Mouse (Mus musculus) hindbrain, embryonic 13.5 days (tissue): Measurements from ENCODE around the gene Zbtb20. TPM values are rescaled to one million over a fixed set of nuclear protein-coding genes. Genes with fewer than 3 reads are reported as not detected.

Experiments
- ATAC-seq: fragments of 200-750 bp; cut with Nextera tagmentation; 2 replicates; pipeline ENCODE4 v1.8.0; 2017; ENCODE audit warnings: moderate TSS enrichment; ENCODE audit not compliant: low FRiP score
- H3K27ac ChIP-seq: fragments of 300-500 bp; sonication (generic); 2 replicates; pipeline ENCODE4 v1.5.1; 2015; ENCODE audit warnings: inconsistent platforms, mild to moderate bottlenecking, moderate library complexity
- H3K27me3 ChIP-seq: fragments of 300-500 bp; sonication (generic); 2 replicates; pipeline ENCODE4 v1.6.1; 2015; ENCODE audit warnings: mild to moderate bottlenecking, inconsistent platforms
- H3K36me3 ChIP-seq: fragments of 300-500 bp; sonication (generic); 2 replicates; pipeline ENCODE4 v1.6.1; 2015; ENCODE audit warnings: mild to moderate bottlenecking, inconsistent platforms
- H3K4me1 ChIP-seq: fragments of 300-500 bp; sonication (generic); replicated peaks from 2 replicates; pipeline ENCODE4 v1.6.1; 2015; ENCODE audit warnings: inconsistent platforms
- H3K4me2 ChIP-seq: fragments of 300-500 bp; sonication (generic); 2 replicates; pipeline ENCODE4 v1.6.1; 2015; ENCODE audit warnings: inconsistent platforms, mild to moderate bottlenecking, moderate library complexity
- H3K4me3 ChIP-seq: fragments of 300-500 bp; sonication (generic); 2 replicates; pipeline ENCODE4 v1.5.1; 2015; ENCODE audit warnings: mild to moderate bottlenecking, inconsistent platforms
- H3K9ac ChIP-seq: fragments of 300-500 bp; sonication (generic); 2 replicates; pipeline ENCODE4 v1.6.1; 2015; ENCODE audit warnings: mild to moderate bottlenecking, inconsistent platforms
- H3K9me3 ChIP-seq: fragments of 300-500 bp; sonication (generic); 2 replicates; pipeline ENCODE4 v1.6.1; 2016; ENCODE audit warnings: inconsistent platforms
- WGBS: fragments of 180-500 bp; shearing (Covaris S2); methylation state at CpG from one replicate; pipeline ENCODE4 v1.1.7; 2015; 5-methylcytosine and 5-hydroxymethylcytosine counted together
- polyA plus RNA-seq: library from polyadenylated mRNA; unstranded; fragments of >200 nt; fragmentation: Nextera tagmentation; extraction: Ambion mirVana; gene quantifications from 2 replicates; pipeline ENCODE4 v1.2.1, GENCODE M21; 2015

Zbtb20 gene
- polyA plus RNA-seq, 1 experiment from 2014 or later, result 65.7 TPM

DNA sequence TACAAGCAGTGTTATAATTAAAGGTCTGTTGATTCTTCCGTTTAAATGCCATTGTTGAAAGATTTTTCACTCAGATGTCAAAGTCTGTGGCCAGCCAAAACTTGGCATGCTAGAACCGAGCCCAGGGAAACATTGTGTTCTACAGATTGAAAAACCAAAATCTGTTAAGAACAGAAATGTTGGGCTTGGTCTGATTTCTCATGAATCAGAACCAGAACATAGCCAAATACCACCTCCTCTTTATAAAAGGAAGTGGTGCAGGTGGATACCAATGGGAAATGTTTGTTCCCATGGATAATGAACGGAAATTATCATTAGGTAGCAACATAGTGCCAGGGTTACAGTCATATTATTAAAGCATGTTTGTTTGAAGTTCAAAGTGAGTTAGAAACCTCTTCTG, 613.7 kb downstream of the Zbtb20 start:
- Histone ChIP-seq H3K4me3 (no peak overlapping the region), H3K27me3 (no peaks in the 10 kb centered on the region), H3K27ac (no peak overlapping the region), H3K9me3 (no peaks in the 10 kb centered on the region), H3K36me3 (no peaks in the 10 kb centered on the region), H3K4me2 (no peak overlapping the region), H3K4me1 (no peaks in the 10 kb centered on the region), H3K9ac (no peak overlapping the region)
- WGBS, result 85% methylated on average over 3 of the region's 3 CpGs
- no peak for ATAC-seq

GRCm38 (mm10) chr16:43489984-43490383, 614.3 kb downstream of the Zbtb20 start:
- H3K9me3 ChIP-seq, result no peaks in the 10 kb centered on the region
- no peak overlapping the region for H3K4me2 ChIP-seq
- H3K4me3 ChIP-seq, result no peak overlapping the region
- no peak overlapping the region for H3K9ac ChIP-seq
- no peak overlapping the region for H3K27ac ChIP-seq
- H3K27me3 ChIP-seq, result no peaks in the 10 kb centered on the region
- H3K4me1 ChIP-seq, result no peaks in the 10 kb centered on the region
- no peaks in the 10 kb centered on the region for H3K36me3 ChIP-seq
- ATAC-seq, result no peak
- WGBS, result 94% methylated on average over 12 of the region's 12 CpGs

- no peaks in the 10 kb centered on the region for H3K36me3 ChIP-seq
- no peak overlapping the region for H3K27ac ChIP-seq
- no peaks in the 10 kb centered on the region for H3K4me1 ChIP-seq
- 82% methylated on average over 1 of the region's 1 CpGs for WGBS
- no peak overlapping the region for H3K9ac ChIP-seq
- no peaks in the 10 kb centered on the region for H3K9me3 ChIP-seq
- ATAC-seq, result no peak
- H3K4me3 ChIP-seq, result no peak overlapping the region
- H3K4me2 ChIP-seq, result no peak overlapping the region
- no peaks in the 10 kb centered on the region for H3K27me3 ChIP-seq
Measured at GRCm38 (mm10) chr16:43492863-43493262, 617.2 kb downstream of the Zbtb20 start.

DNA sequence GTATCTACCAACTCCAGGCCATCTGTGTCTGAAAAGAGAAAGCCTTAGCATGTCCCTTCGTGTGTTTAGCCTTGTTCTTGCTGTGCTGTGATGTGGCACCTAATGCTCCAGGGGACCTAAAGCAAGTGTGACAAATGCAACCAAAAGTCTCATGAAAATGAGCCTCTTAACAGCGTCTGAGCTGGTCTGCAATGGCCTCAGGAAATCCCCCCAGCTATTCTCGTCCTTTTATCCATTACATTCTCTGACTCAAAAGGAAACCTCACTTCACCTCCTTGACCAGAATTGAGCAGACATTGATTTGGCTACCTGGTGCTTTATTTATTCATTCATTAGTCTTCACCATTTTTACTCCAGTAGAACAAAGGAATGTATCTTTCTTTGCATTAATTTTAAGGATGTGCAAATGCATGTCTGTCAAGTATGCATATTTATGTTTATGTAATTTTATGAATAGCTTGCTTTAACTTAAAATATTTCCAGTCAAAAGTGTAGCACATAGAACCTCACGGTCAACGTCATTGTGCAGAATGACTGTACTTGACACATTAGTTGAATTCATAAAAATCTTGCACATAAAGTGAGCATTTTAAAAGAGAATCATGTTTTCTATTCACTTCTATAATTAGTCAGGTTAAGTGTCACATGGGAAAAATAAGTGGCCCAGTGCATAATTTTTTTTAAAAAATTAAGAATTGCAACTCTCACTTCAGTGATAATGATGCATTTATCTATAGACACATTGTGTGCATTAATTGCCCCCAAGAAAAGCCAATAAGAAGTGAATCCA, 618.1 kb downstream of the Zbtb20 start:
- no peaks in the 10 kb centered on the region for H3K9me3 ChIP-seq
- whole genome bisulfite sequencing, result 54% methylated on average over 5 of the region's 5 CpGs
- H3K4me3 ChIP-seq, result no peak overlapping the region
- H3K9ac ChIP-seq, result no peak overlapping the region
- no peaks in the 10 kb centered on the region for H3K27me3 ChIP-seq
- no peaks in the 10 kb centered on the region for H3K4me1 ChIP-seq
- no peak for ATAC-seq
- no peak overlapping the region for H3K27ac ChIP-seq
- no peak overlapping the region for H3K4me2 ChIP-seq
- no peaks in the 10 kb centered on the region for H3K36me3 ChIP-seq

DNA sequence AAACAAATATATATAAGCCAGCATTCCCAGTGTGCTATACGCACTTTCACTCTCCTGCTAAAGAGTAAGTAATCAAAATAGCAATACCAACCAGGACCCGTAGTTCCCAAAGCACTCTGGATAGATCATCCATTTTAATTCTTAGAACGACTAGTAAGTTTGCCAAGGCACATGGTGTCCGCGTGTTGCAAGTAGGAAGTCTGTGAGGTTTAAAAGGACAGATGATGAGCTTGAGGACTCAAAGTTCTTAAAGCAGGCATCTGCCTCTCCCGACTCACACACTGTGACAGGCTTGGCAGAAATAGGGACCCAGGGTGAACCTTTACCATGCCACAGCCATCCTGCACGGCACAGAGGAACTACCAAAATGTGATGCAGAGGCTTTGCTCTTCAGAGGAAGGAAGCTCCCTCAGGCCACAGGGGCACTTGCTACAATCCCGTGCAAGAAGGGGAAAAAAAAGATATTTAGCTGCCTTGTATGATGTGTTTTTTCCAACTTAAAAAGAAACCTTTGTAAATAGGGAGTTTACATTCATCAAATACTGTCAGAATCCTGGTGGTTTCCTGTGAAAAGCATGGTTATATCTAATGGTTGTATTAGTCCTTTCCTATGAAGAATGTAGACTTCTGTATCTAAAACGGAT, 619.6 kb downstream of the Zbtb20 start:
- Histone ChIP-seq H3K9ac (no peak overlapping the region), H3K36me3 (no peaks in the 10 kb centered on the region), H3K27ac (no peak overlapping the region), H3K9me3 (no peaks in the 10 kb centered on the region), H3K4me2 (no peak overlapping the region), H3K4me3 (no peak overlapping the region), H3K4me1 (peaks cover 4% of the 10 kb centered on the region; the same call in 1 of the 2 replicates), H3K27me3 (no peaks in the 10 kb centered on the region)
- ATAC-seq, result no peak
- 87% methylated on average over 9 of the region's 9 CpGs for WGBS

- WGBS, result 72% methylated on average over 2 of the region's 2 CpGs
- H3K4me1 ChIP-seq, result peaks cover 16% of the 10 kb centered on the region
- H3K27me3 ChIP-seq, result no peaks in the 10 kb centered on the region
- H3K4me3 ChIP-seq, result no peak overlapping the region
- no peak for ATAC-seq
- no peak overlapping the region for H3K4me2 ChIP-seq
- no peak overlapping the region for H3K9ac ChIP-seq
- H3K9me3 ChIP-seq, result no peaks in the 10 kb centered on the region
- H3K27ac ChIP-seq, result no peak overlapping the region
- no peaks in the 10 kb centered on the region for H3K36me3 ChIP-seq
Measured at GRCm38 (mm10) chr16:43497093-43497492, 621.4 kb downstream of the Zbtb20 start.

- ATAC-seq, result no peak
- H3K4me2 ChIP-seq, result no peak overlapping the region
- H3K9ac ChIP-seq, result no peak overlapping the region
- no peaks in the 10 kb centered on the region for H3K36me3 ChIP-seq
- H3K9me3 ChIP-seq, result no peaks in the 10 kb centered on the region
- H3K4me3 ChIP-seq, result no peak overlapping the region
- H3K27me3 ChIP-seq, result no peaks in the 10 kb centered on the region
- no peak overlapping the region for H3K27ac ChIP-seq
- peaks cover 26% of the 10 kb centered on the region for H3K4me1 ChIP-seq
- 75% methylated on average over 8 of the region's 8 CpGs for WGBS
Measured at GRCm38 (mm10) chr16:43500132-43500853, 624.6 kb downstream of the Zbtb20 start.

DNA sequence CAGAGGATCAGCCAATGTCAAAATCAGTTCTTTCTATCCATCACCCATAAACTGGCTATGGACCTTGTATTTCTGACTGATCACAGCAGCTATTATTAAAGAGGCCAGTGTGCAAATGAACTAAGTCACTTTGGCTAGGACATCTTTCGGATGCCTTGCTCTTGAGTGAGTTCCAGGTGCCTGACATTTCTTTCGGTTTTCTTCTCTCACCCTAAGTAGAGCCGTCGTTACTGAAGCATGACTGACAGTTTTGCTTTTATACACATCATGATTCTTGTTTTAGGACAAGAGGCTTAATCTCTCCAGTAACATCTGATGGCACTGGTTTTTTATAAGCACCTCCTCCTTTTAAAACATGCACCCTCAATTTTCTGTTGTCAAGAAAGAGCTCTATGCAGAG, 625.6 kb downstream of the Zbtb20 start:
- Histone ChIP-seq H3K9me3 (no peaks in the 10 kb centered on the region), H3K4me2 (no peak overlapping the region), H3K36me3 (no peaks in the 10 kb centered on the region), H3K4me1 (peaks cover 36% of the 10 kb centered on the region), H3K27ac (no peak overlapping the region), H3K9ac (no peak overlapping the region), H3K27me3 (no peaks in the 10 kb centered on the region), H3K4me3 (no peak overlapping the region)
- ATAC-seq, result no peak
- 56% methylated on average over 4 of the region's 4 CpGs for WGBS

DNA sequence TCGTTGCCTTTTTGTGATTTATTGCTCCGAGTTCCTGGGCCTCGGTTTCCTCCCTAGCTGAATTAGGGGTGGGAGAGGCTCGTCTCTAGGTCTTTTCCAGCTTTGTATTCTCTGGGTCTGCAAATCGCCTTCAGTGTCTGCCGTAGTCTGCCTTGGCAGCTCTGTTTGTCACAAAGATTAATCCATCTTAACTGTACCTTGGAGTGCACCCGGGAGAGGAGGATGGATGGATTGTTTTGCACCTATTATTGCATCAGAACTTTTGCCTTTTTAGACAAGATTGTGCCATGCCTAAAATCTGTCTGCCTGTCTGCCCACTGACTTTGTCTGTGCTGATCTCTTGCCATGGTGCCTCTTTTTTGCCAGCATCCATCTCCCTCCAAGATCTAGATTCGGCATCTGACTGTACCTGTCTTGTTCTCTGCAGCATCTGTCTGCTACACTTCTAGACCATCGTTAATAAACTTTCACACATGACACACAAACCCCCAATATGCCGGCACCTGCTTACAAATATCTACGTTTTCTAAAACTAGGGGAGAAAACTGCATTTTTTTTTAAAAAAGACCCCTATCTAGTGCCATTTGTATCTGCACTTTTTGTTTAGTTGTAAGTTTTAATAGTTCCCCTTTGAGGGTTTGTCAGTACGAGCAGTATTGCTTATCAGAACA, 626.8 kb downstream of the Zbtb20 start:
- H3K36me3 ChIP-seq, result no peaks in the 10 kb centered on the region
- H3K4me1 ChIP-seq, result peaks cover 45% of the 10 kb centered on the region
- 24% methylated on average over 12 of the region's 12 CpGs for WGBS
- no peaks in the 10 kb centered on the region for H3K27me3 ChIP-seq
- peak overlapping the region; percentile 84 for H3K9ac ChIP-seq
- no peak for ATAC-seq
- peak overlapping the region; percentile 97 for H3K27ac ChIP-seq
- peak overlapping the region; percentile 55 for H3K4me3 ChIP-seq
- peak overlapping the region; percentile 81 for H3K4me2 ChIP-seq
- H3K9me3 ChIP-seq, result no peaks in the 10 kb centered on the region

- WGBS, result 2% methylated on average over 13 of the region's 13 CpGs
Measured at GRCm38 (mm10) chr16:43503010-43503635, 627.4 kb downstream of the Zbtb20 start.

DNA sequence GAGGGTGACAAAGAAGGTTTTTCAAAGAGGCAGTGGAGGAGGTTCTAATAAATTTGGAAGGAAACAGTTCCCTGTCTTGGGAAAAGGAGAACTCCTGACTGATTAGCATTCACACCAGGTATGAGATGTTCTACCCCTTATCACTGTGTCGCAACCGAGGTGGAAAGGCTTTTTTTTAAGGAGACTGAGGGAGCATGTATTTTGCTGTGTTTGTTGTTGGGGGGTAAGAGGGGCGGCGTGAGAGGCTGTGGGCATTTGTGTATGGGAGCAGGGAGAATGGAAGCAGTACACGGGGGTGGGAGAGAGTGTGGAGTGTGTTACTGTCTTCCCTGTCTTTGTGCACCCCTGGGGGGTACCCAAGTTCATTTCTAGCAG, 627.9 kb downstream of the Zbtb20 start:
- Histone ChIP-seq H3K4me3 (peak overlapping the region; percentile 55), H3K27me3 (no peaks in the 10 kb centered on the region), H3K9ac (peak overlapping the region; percentile 84), H3K36me3 (no peaks in the 10 kb centered on the region), H3K4me2 (peak overlapping the region; percentile 81), H3K4me1 (peaks cover 54% of the 10 kb centered on the region), H3K27ac (peak overlapping the region; percentile 97), H3K9me3 (no peaks in the 10 kb centered on the region)
- WGBS, result 0% methylated on average over 5 of the region's 5 CpGs
- peak; percentile 76 for ATAC-seq

More at GRCm38 (mm10) chr16:43503010-43503635, 627.4 kb downstream of the Zbtb20 start:
- H3K4me3 ChIP-seq, result peak overlapping the region; percentile 55
- peak overlapping the region; percentile 81 for H3K4me2 ChIP-seq
- H3K9ac ChIP-seq, result peak overlapping the region; percentile 84
- peaks cover 49% of the 10 kb centered on the region for H3K4me1 ChIP-seq
- peak; percentile 91 for ATAC-seq
- H3K27ac ChIP-seq, result peak overlapping the region; percentile 97
- H3K9me3 ChIP-seq, result no peaks in the 10 kb centered on the region
- no peaks in the 10 kb centered on the region for H3K27me3 ChIP-seq
- no peaks in the 10 kb centered on the region for H3K36me3 ChIP-seq
